ENCODE assay signal across 8 mouse cellular contexts in genomic region chr7:60003921-60004605, GRCm38 (mm10). TPM values are rescaled to one million over a fixed set of nuclear protein-coding genes. Genes with fewer than 3 reads are reported as not detected.
DNase-seq lines count a peak whose midpoint lies in the region; ATAC-seq and TF ChIP-seq lines count a peak whose summit lies in the region.

No protein-coding gene starts in this region.

- 0 out of 2 replicates have a peak, but pooled peaks cover 8% of the 10 kb centered on the region for H3K9me3 ChIP-seq in hindbrain, postnatal 0 days (ENCODE audit: low read length)
- peaks cover 6% of the 10 kb centered on the region; the same call in 1 of the 2 replicates for H3K9me3 ChIP-seq in stomach, embryonic 16.5 days (replicated peaks; ENCODE audit: control insufficient read depth, low read length)

- H3K4me2 ChIP-seq in hindbrain, postnatal 0 days (ENCODE audit: low read depth, low read length), result peak overlapping the region; percentile 46
- peak overlapping the region; percentile 58 for H3K4me2 ChIP-seq in stomach, embryonic 16.5 days (ENCODE audit: low read depth, low read length)

- WGBS in cerebellum, adult 2 months, result 45% methylated on average over 22 of the region's 22 CpGs
- 55% methylated on average over 22 of the region's 22 CpGs for WGBS in hindbrain, postnatal 0 days
- WGBS in stomach, embryonic 16.5 days, result 51% methylated on average over 22 of the region's 22 CpGs

- H3K9ac ChIP-seq in hindbrain, postnatal 0 days (replicated peaks; ENCODE audit: low read length), result peak overlapping the region; percentile 72
- H3K9ac ChIP-seq in stomach, embryonic 16.5 days (ENCODE audit: low read length), result peak overlapping the region; percentile 66

- TF ChIP-seq CTCF in cerebellum, adult 2 months (IDR thresholded peaks at IDR 0.05; ENCODE audit: borderline replicate concordance, insufficient read depth, low read depth, low read length), result no peak
- TF ChIP-seq CTCF in hindbrain, postnatal 0 days (IDR thresholded peaks at IDR 0.05; ENCODE audit: low read depth), result no peak

- no peak for TF ChIP-seq POLR2A in cerebellum, adult 2 months (IDR thresholded peaks at IDR 0.05; ENCODE audit: borderline replicate concordance, insufficient read depth, low read length)

- peak overlapping the region; percentile 66 for H3K4me3 ChIP-seq in cerebellum, adult 2 months (replicated peaks; ENCODE audit: insufficient read depth, low read depth, low read length)
- H3K4me3 ChIP-seq in hindbrain, postnatal 0 days (ENCODE audit: low read length), result peak overlapping the region; percentile 58
- H3K4me3 ChIP-seq in stomach, embryonic 16.5 days (replicated peaks; ENCODE audit: low read length), result peak overlapping the region; percentile 60

- H3K27me3 ChIP-seq in cerebellum, adult 2 months (ENCODE audit: control insufficient read depth, insufficient read depth, low read length), result no peaks in the 10 kb centered on the region
- no peaks in the 10 kb centered on the region for H3K27me3 ChIP-seq in hindbrain, postnatal 0 days (ENCODE audit: insufficient read depth, low read length)
- H3K27me3 ChIP-seq in stomach, embryonic 16.5 days (ENCODE audit: control insufficient read depth, insufficient read depth, low read length), result no peaks in the 10 kb centered on the region

- intact Hi-C loops in heart, postnatal 25 days (cut with DNase I), result no loop called here

- ATAC-seq in hindbrain, postnatal 0 days, result peak; percentile 89
- ATAC-seq in stomach, embryonic 16.5 days (ENCODE audit: insufficient read depth, low FRiP score), result peak; percentile 84

- H3K36me3 ChIP-seq in hindbrain, postnatal 0 days (ENCODE audit: insufficient read depth, low read length), result no peaks in the 10 kb centered on the region
- no peaks in the 10 kb centered on the region for H3K36me3 ChIP-seq in stomach, embryonic 16.5 days (ENCODE audit: control insufficient read depth, insufficient read depth, low read length)

- H3K27ac ChIP-seq in cerebellum, adult 2 months (ENCODE audit: insufficient read depth, low read length), result peak overlapping the region; percentile 70
- peak overlapping the region; percentile 89 for H3K27ac ChIP-seq in hindbrain, postnatal 0 days
- 0 out of 2 replicates have a peak overlapping the region, but pooled peaks have one; percentile 18 for H3K27ac ChIP-seq in stomach, embryonic 16.5 days (ENCODE audit: low read length)

- DNase-seq in heart, adult 11 months, result peak; percentile 93
- DNase-seq in heart, postnatal 25 days (ENCODE audit: low spot score), result no peak
- peak; percentile 52 to 59 for DNase-seq in cerebellum, adult 2 months
- DNase-seq in forelimb bud, embryonic 11.5 days (ENCODE audit: low read depth, low spot score), result peak; percentile 62
- DNase-seq in hindbrain, postnatal 0 days (ENCODE audit: low spot score), result peak; percentile 76
- peak; percentile 6 to 35 for DNase-seq in left cerebral cortex, adult 8-10 months (ENCODE audit: low spot score in 2 of 2)
- DNase-seq in mesoderm, embryonic 11.5 days (ENCODE audit: low read depth, low spot score), result peak; percentile 74

- H3K4me1 ChIP-seq in cerebellum, adult 2 months (ENCODE audit: control insufficient read depth, insufficient read depth, low read length), result no peaks in the 10 kb centered on the region
- no peaks in the 10 kb centered on the region for H3K4me1 ChIP-seq in hindbrain, postnatal 0 days (ENCODE audit: insufficient read depth, low read length)
- H3K4me1 ChIP-seq in stomach, embryonic 16.5 days (ENCODE audit: control insufficient read depth, insufficient read depth, low read length), result no peaks in the 10 kb centered on the region

RNA-seq across cellular contexts. Expression of gene Snurf, which starts 0.8 kb away (rescaled TPM):
- 100 to 1,000 TPM; 318 to 336 TPM for total RNA-seq in heart, postnatal 25 days (2021)
- 4.8 TPM in 1 of 2 replicates, not detected in the other for polyA plus RNA-seq in cerebellum, adult 2 months (2012; rRNA removed)
- not detected in 2 replicates for total RNA-seq in hindbrain, postnatal 0 days (2014; rRNA removed)
- 730 and 754 TPM in 2 replicates for polyA plus RNA-seq in hindbrain, postnatal 0 days (2015; fragmentation: Nextera tagmentation; extraction: Ambion mirVana)
- total RNA-seq in left cerebral cortex, adult 8-10 months (2022), result 1,000 to 10,000 TPM; 2,171 to 2,453 (median 2,384) TPM
- polyA plus RNA-seq in stomach, embryonic 16.5 days (2015; fragmentation: Nextera tagmentation; extraction: Ambion mirVana), result 32.2 and 34.5 TPM in 2 replicates

RNA-seq across cellular contexts. Expression of gene Gm38393, which starts 0.8 kb away (rescaled TPM):
- total RNA-seq in heart, postnatal 25 days (2021), result 1 to 10 TPM; 6.0 to 6.1 TPM
- polyA plus RNA-seq in cerebellum, adult 2 months (2012; rRNA removed), result 15.4 and 16.5 TPM in 2 replicates
- total RNA-seq in hindbrain, postnatal 0 days (2014; rRNA removed), result 45.9 and 59.2 TPM in 2 replicates
- 4.4 and 5.0 TPM in 2 replicates for polyA plus RNA-seq in hindbrain, postnatal 0 days (2015; fragmentation: Nextera tagmentation; extraction: Ambion mirVana)
- 10 to 100 TPM; 64.5 to 68.4 (median 64.9) TPM for total RNA-seq in left cerebral cortex, adult 8-10 months (2022)
- polyA plus RNA-seq in stomach, embryonic 16.5 days (2015; fragmentation: Nextera tagmentation; extraction: Ambion mirVana), result 0.17 and 0.32 TPM in 2 replicates

Comparison
In these comparisons a context has a peak if more than half of its experiments do, and no peak if none do; other contexts are left out.
1. H3K27ac ChIP-seq: peak in every context shown above with its lines; median percentile 89 in hindbrain, postnatal 0 days; 70 in cerebellum, adult 2 months; 18 in stomach, embryonic 16.5 days.
2. RNA of gene Snurf, which starts 0.8 kb away (total RNA-seq): 2,171 to 2,453 TPM in left cerebral cortex, adult 8-10 months and 318 to 336 TPM in heart, postnatal 25 days; not detected in hindbrain, postnatal 0 days; every median in the first group is over 100 times any median in the second.
3. Peak in every context shown above with its lines, with median percentiles within 50 percentile points of each other: H3K4me3 ChIP-seq.